Mouse (Mus musculus) cortical plate, adult 2 months (tissue): ENCODE measurements around the gene Gm5475. TPM values are rescaled to one million over a fixed set of nuclear protein-coding genes. Genes with fewer than 3 reads are reported as not detected.

ENCODE experiments used
- H3K27ac ChIP-seq: fragments of 200-500 bp; 2 replicates; pipeline ENCODE4 v1.5.1; 2012; ENCODE audit warnings: low read length, control low read depth, inconsistent platforms; ENCODE audit not compliant: insufficient read depth
- H3K4me1 ChIP-seq: fragments of 200-500 bp; 2 replicates; pipeline ENCODE4 v1.6.1; 2011; ENCODE audit warnings: low read length; ENCODE audit not compliant: control insufficient read depth, insufficient read depth
- H3K4me3 ChIP-seq: fragments of 200-500 bp; 2 replicates; pipeline ENCODE4 v1.5.1; 2011; ENCODE audit warnings: mild to moderate bottlenecking, low read length, control low read depth; ENCODE audit not compliant: insufficient read depth
- CTCF ChIP-seq: fragments of 200-500 bp; IDR thresholded peaks from 2 replicates; pipeline ENCODE4 v1.5.1; 2011; ENCODE audit warnings: mild to moderate bottlenecking, control low read depth, low read length; ENCODE audit not compliant: insufficient read depth; ENCODE audit errors: extremely low read depth
- POLR2A ChIP-seq: fragments of 200-500 bp; IDR thresholded peaks from 2 replicates; pipeline ENCODE4 v1.6.1; 2011; ENCODE audit warnings: mild to moderate bottlenecking, low read length, control low read depth; ENCODE audit not compliant: insufficient read depth; ENCODE audit errors: extremely low read depth
- polyA plus RNA-seq: library from polyadenylated mRNA; depleted of rRNA; stranded (reverse); fragments of >200 nt; gene quantifications from 2 replicates; pipeline ENCODE4 v1.2.3, GENCODE M21; 2012

The Gm5475 gene
- polyA plus RNA-seq, 1 experiment: 0.04 TPM

- no peak for TF ChIP-seq CTCF
- Histone ChIP-seq H3K4me3 (no peak overlapping the region), H3K4me1 (no peaks in the 10 kb centered on the region; the same call in 1 of the 2 replicates), H3K27ac (no peak overlapping the region)
Observed at GRCm38 (mm10) chr15:100411731-100412130, 10.2 kb upstream of the Gm5475 start.

DNA sequence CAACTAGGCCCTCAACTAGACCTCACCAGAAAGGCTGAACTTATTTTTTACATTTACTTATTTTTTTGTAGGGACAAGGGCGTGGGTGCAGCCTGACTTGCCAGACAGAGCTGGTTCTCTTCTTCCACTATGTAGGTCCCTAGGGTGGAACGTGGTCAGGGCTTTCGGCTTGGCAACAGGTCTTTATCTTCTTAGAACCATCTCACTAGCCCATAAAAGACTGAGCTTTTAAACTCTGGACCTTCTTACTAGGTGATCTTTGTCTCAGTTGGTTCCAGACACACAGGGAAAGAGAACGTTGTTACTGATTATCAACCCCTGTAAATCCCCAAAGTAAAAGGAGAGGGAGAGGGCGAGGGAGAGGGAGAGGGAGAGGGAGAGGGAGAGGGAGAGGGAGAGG is 8.6 kb upstream of the Gm5475 start:
- Histone ChIP-seq H3K27ac (no peak overlapping the region), H3K4me1 (no peaks in the 10 kb centered on the region; the same call in 1 of the 2 replicates), H3K4me3 (no peak overlapping the region)
- no peak for TF ChIP-seq POLR2A
- TF ChIP-seq CTCF: no peak

DNA sequence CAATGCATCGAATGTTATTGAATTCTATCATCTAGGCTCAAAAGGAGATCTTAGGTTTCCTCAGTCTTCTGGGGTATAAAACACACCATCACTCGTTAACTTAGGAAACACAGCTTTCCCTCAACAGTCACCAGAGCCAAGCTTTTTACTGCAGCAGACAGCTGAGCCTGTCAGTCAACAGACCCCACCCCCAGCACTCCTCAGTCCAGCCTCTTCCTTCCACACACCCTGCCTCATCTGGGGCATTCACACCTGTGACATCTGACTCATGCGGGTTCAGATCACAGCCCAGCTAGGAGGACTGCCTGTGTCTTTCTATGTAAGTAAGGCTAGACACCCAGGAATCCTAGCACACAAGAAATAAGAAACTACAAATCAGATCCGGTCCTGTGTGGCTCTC is 7.9 kb upstream of the Gm5475 start:
- TF ChIP-seq CTCF: no peak
- TF ChIP-seq POLR2A: no peak
- H3K4me3 ChIP-seq: no peak overlapping the region
- no peaks in the 10 kb centered on the region; the same call in 1 of the 2 replicates for H3K4me1 ChIP-seq
- H3K27ac ChIP-seq: no peak overlapping the region

DNA sequence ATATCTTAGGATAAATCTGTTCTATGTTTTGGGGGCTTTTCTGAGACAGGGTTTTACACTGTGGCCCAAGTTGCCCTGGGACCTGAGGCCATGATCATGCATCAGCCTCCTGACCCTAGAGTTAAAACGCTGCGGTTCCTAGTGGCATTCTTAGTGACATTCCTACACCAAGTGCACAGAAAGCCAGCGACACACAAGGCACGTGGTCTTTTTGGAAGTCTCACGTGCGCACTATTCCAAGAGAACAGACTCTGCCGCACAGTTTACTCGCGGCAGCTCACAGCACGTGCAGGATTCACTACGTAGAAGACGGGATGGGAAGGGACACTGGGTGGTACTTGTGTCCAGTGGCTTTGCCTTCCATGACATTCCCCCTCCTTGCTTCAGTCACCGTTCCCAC is 7.0 kb upstream of the Gm5475 start:
- no peak overlapping the region for H3K4me3 ChIP-seq
- no peak for TF ChIP-seq CTCF
- H3K27ac ChIP-seq: no peak overlapping the region
- no peaks in the 10 kb centered on the region; the same call in 1 of the 2 replicates for H3K4me1 ChIP-seq

DNA sequence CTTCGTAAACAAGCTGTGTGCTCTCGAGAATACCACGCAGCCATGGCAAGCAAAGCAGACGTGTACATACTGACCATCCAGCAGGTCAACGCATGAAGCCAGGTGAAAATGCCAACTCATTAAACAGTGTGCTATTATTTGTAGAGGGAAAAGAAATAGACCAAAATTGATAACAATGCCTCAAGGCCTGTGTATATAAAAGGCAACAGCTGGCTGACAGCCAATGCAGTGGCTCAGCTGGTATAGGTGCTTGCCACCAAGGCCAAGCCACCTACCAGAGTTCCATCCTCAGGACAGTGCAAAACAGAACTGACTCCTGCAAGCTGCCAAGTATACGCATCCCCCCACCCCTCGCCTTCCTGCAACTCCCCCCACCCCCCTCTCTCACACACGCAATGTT is 6.3 kb upstream of the Gm5475 start:
- no peak overlapping the region for H3K4me3 ChIP-seq
- TF ChIP-seq CTCF (no peak), POLR2A (no peak)

GRCm38 (mm10) chr15:100417854-100418450 is 4.0 kb upstream of the Gm5475 start:
- H3K4me1 ChIP-seq: peaks cover 10% of the 10 kb centered on the region
- no peak overlapping the region for H3K27ac ChIP-seq
- H3K4me3 ChIP-seq: no peak overlapping the region
- TF ChIP-seq CTCF: no peak
- no peak for TF ChIP-seq POLR2A

More for the DNA sequence above, 6.3 kb upstream of the Gm5475 start:
- Histone ChIP-seq H3K27ac (no peak overlapping the region), H3K4me1 (peaks cover 3% of the 10 kb centered on the region)

DNA sequence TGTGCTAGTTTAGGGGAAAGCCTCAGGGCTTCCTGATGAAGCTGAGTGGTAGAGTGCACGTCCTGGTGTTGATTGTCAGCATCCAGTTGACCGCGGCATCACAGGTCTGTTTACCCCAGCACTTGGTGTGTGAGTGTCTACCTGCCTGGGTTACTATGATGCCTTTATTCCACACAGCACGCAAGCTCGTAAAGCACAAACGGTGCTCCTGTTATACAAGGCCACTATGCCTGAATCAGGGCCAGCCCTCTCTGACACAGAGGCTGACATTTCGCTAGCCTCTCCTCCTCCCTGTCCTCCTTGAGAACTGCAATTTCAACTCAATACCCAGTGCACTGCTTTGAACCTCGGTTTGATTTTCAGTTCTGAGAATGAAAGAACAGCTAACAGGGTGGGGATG is 2.6 kb upstream of the Gm5475 start:
- H3K4me3 ChIP-seq: no peak overlapping the region
- TF ChIP-seq CTCF (no peak), POLR2A (no peak)
- no peak overlapping the region for H3K27ac ChIP-seq
- peaks cover 10% of the 10 kb centered on the region for H3K4me1 ChIP-seq

GRCm38 (mm10) chr15:100419901-100420745 is 1.8 kb upstream of the Gm5475 start:
- peaks cover 10% of the 10 kb centered on the region for H3K4me1 ChIP-seq
- TF ChIP-seq POLR2A: no peak
- TF ChIP-seq CTCF: no peak

DNA sequence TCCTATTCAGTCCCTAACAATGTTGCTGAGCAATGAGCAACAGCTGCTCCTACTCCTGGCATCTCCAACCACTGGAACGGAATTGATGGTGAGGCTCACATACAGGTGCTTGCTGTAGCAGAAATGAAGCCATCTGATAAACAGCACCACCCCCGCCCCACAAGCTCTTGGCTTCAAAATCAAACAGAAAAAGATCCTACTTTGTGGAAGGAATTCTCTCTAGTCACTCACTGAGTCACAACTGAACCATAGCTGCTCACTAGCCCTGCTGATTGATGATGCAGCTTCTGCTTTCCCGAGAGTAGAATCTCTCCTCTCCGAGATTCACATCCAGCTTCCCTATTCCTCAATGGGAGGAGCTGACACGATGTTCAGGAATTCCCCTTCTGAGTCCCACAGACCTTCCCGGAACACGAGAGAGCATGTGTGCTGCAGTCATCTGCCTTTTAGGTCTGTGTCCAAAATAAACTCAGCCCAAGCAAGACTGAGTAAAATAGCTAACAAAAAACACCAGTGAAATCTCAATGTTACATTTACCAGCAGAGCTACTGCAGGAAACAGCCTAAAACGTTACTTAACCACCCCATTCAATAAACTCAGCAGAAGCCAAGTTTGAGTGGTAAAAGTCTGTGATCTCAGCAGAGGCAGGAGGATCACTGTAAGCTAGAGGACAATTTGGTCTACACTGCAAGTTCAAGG is 739 bp upstream of the Gm5475 start:
- Histone ChIP-seq H3K4me1 (peaks cover 10% of the 10 kb centered on the region), H3K4me3 (peak overlapping the region; percentile 12; the same call in 1 of the 2 replicates), H3K27ac (no peak overlapping the region)
- no peak for TF ChIP-seq CTCF
- TF ChIP-seq POLR2A: no peak

More at GRCm38 (mm10) chr15:100419901-100420745, 1.8 kb upstream of the Gm5475 start:
- Histone ChIP-seq H3K27ac (no peak overlapping the region), H3K4me3 (no peak overlapping the region)
